ENCODE assay signal across 8 mouse cellular contexts in genomic region chr4:116787985-116788760, GRCm38 (mm10). TPM values are rescaled to one million over a fixed set of nuclear protein-coding genes. Genes with fewer than 3 reads are reported as not detected.
DNase-seq lines count a peak whose midpoint lies in the region; ATAC-seq and TF ChIP-seq lines count a peak whose summit lies in the region.

No protein-coding gene starts in this region.

- no peaks in the 10 kb centered on the region for H3K27me3 ChIP-seq in heart, embryonic 12.5 days (replicated peaks)
- H3K27me3 ChIP-seq in ES-Bruce4 (ENCODE audit: control insufficient read depth, insufficient read depth, low read length, poor library complexity, severe bottlenecking), result no peaks in the 10 kb centered on the region
- H3K27me3 ChIP-seq in embryonic facial prominence, embryonic 12.5 days, result no peaks in the 10 kb centered on the region

- 40% methylated on average over 7 of the region's 7 CpGs for WGBS in heart, embryonic 12.5 days
- 41% methylated on average over 7 of the region's 7 CpGs for WGBS in embryonic facial prominence, embryonic 12.5 days

- DNase-seq in heart, adult 18-20 months, result peak; percentile 35 to 40
- peak; percentile 26 for DNase-seq in lung, postnatal 25 days (ENCODE audit: low spot score)
- DNase-seq in spleen, postnatal 14 days (ENCODE audit: low spot score in 2 of 2), result no peak
- DNase-seq in right cerebral cortex, postnatal 14 days, result no peak
- no peak for DNase-seq in ovary, postnatal 14 days (ENCODE audit: low spot score)

- no peak overlapping the region for H3K27ac ChIP-seq in heart, embryonic 12.5 days (ENCODE audit: poor library complexity, severe bottlenecking)
- H3K27ac ChIP-seq in ES-Bruce4 (ENCODE audit: insufficient read depth, low read length), result no peak overlapping the region
- 0 out of 2 replicates have a peak overlapping the region, but pooled peaks have one; percentile 65 for H3K27ac ChIP-seq in embryonic facial prominence, embryonic 12.5 days

- H3K4me2 ChIP-seq in heart, embryonic 12.5 days, result no peak overlapping the region
- no peak overlapping the region for H3K4me2 ChIP-seq in embryonic facial prominence, embryonic 12.5 days (replicated peaks)

- peak; percentile 17 for TF ChIP-seq CTCF in ES-Bruce4 (IDR thresholded peaks at IDR 0.05; ENCODE audit: low read depth, low read length)

- no peak overlapping the region for H3K4me3 ChIP-seq in heart, embryonic 12.5 days
- H3K4me3 ChIP-seq in ES-Bruce4 (ENCODE audit: low read depth, low read length), result no peak overlapping the region
- no peak overlapping the region for H3K4me3 ChIP-seq in embryonic facial prominence, embryonic 12.5 days

- H3K9me3 ChIP-seq in heart, embryonic 12.5 days (replicated peaks), result no peaks in the 10 kb centered on the region
- no peaks in the 10 kb centered on the region for H3K9me3 ChIP-seq in ES-Bruce4 (replicated peaks; ENCODE audit: control insufficient read depth, insufficient read depth, low read length, poor library complexity, severe bottlenecking)
- no peaks in the 10 kb centered on the region for H3K9me3 ChIP-seq in embryonic facial prominence, embryonic 12.5 days

- no peak for TF ChIP-seq POLR2A in ES-Bruce4 (IDR thresholded peaks at IDR 0.05; ENCODE audit: insufficient read depth, low read length)

- ATAC-seq in heart, embryonic 12.5 days (ENCODE audit: insufficient number of reproducible peaks, low FRiP score), result no peak
- no peak for ATAC-seq in embryonic facial prominence, embryonic 12.5 days (ENCODE audit: insufficient number of reproducible peaks, insufficient read depth, low FRiP score, low TSS enrichment)

- TF ChIP-seq EP300 in ES-Bruce4 (IDR thresholded peaks at IDR 0.05; ENCODE audit: insufficient read depth, low read depth, low read length), result no peak

- H3K9ac ChIP-seq in heart, embryonic 12.5 days, result no peak overlapping the region
- no peak overlapping the region for H3K9ac ChIP-seq in ES-Bruce4 (ENCODE audit: low read depth, poor library complexity, severe bottlenecking)
- no peak overlapping the region for H3K9ac ChIP-seq in embryonic facial prominence, embryonic 12.5 days

- H3K4me1 ChIP-seq in heart, embryonic 12.5 days (replicated peaks), result no peaks in the 10 kb centered on the region
- no peaks in the 10 kb centered on the region for H3K4me1 ChIP-seq in ES-Bruce4 (ENCODE audit: control insufficient read depth, insufficient read depth, low read length)
- H3K4me1 ChIP-seq in embryonic facial prominence, embryonic 12.5 days, result 0 out of 2 replicates have a peak, but pooled peaks cover 4% of the 10 kb centered on the region

- no peaks in the 10 kb centered on the region for H3K36me3 ChIP-seq in heart, embryonic 12.5 days
- peaks cover 2% of the 10 kb centered on the region; the same call in 1 of the 2 replicates for H3K36me3 ChIP-seq in ES-Bruce4 (ENCODE audit: control insufficient read depth, insufficient read depth, low read length, poor library complexity, severe bottlenecking)
- no peaks in the 10 kb centered on the region for H3K36me3 ChIP-seq in embryonic facial prominence, embryonic 12.5 days

RNA-seq across cellular contexts. Expression of gene Toe1, which starts 19.3 kb away (rescaled TPM):
- 1 to 10 TPM; 5.5 to 7.3 TPM for total RNA-seq in heart, adult 18-20 months (2021)
- polyA plus RNA-seq in heart, embryonic 12.5 days (2016; fragmentation: Nextera tagmentation; extraction: Ambion mirVana), result 19.1 and 22.8 TPM in 2 replicates
- 14.9 and 19.2 TPM in 2 replicates for polyA plus RNA-seq in ES-Bruce4 (2011; ENCODE audit: insufficient read depth, insufficient read length, low read depth, missing spikeins)
- polyA plus RNA-seq in embryonic facial prominence, embryonic 12.5 days (2016; fragmentation: Nextera tagmentation; extraction: Ambion mirVana), result 37.7 and 37.9 TPM in 2 replicates

RNA-seq across cellular contexts. Expression of gene Mutyh, which starts 19.4 kb away (rescaled TPM):
- 1 to 10 TPM; 1.3 TPM for total RNA-seq in heart, adult 18-20 months (2021)
- polyA plus RNA-seq in heart, embryonic 12.5 days (2016; fragmentation: Nextera tagmentation; extraction: Ambion mirVana), result 10.7 and 11.6 TPM in 2 replicates
- 23.6 and 30.0 TPM in 2 replicates for polyA plus RNA-seq in ES-Bruce4 (2011; ENCODE audit: insufficient read depth, insufficient read length, low read depth, missing spikeins)
- polyA plus RNA-seq in embryonic facial prominence, embryonic 12.5 days (2016; fragmentation: Nextera tagmentation; extraction: Ambion mirVana), result 20.1 and 20.7 TPM in 2 replicates

RNA-seq across cellular contexts. Expression of gene Hpdl, which starts 33.3 kb away (rescaled TPM):
- total RNA-seq in heart, adult 18-20 months (2021), result 1 to 10 TPM; 3.5 to 3.7 TPM
- 0.66 and 0.74 TPM in 2 replicates for polyA plus RNA-seq in heart, embryonic 12.5 days (2016; fragmentation: Nextera tagmentation; extraction: Ambion mirVana)
- 3.9 and 4.2 TPM in 2 replicates for polyA plus RNA-seq in ES-Bruce4 (2011; ENCODE audit: insufficient read depth, insufficient read length, low read depth, missing spikeins)
- 1.1 and 1.5 TPM in 2 replicates for polyA plus RNA-seq in embryonic facial prominence, embryonic 12.5 days (2016; fragmentation: Nextera tagmentation; extraction: Ambion mirVana)

Comparison
In these comparisons a context has a peak if more than half of its experiments do, and no peak if none do; other contexts are left out.
1. DNase-seq: peak in heart, adult 18-20 months (2 of 2) and lung, postnatal 25 days (single experiment); none in spleen, postnatal 14 days (0 of 2), right cerebral cortex, postnatal 14 days (single experiment) and ovary, postnatal 14 days (single experiment).